Mouse (Mus musculus): ENCODE results near the gene Scgb1a1.

- TF ChIP-seq POLR2A (IDR thresholded peaks at IDR 0.05; ENCODE audit: control insufficient read depth, extremely low read depth, insufficient read depth, low read length, poor library complexity) (no peak), CTCF (IDR thresholded peaks at IDR 0.05; ENCODE audit: borderline replicate concordance, control insufficient read depth, extremely low read depth, insufficient read depth, low read length, poor library complexity) (no peak)
Measured at GRCm38 (mm10) chr19:9048981-9049687, 38.6 kb downstream of the Scgb1a1 start.
